Mouse (Mus musculus) ES-Bruce4 (cell line): ENCODE measurements around the gene Zfp454.

ENCODE experiments used
- CTCF ChIP-seq: IDR thresholded peaks from one replicate; pipeline ENCODE4 v1.8.1; 2011; ENCODE audit warnings: low read depth, low read length
- POLR2A ChIP-seq: IDR thresholded peaks from one replicate; pipeline ENCODE4 v1.8.1; 2011; ENCODE audit warnings: low read length; ENCODE audit not compliant: insufficient read depth

DNA sequence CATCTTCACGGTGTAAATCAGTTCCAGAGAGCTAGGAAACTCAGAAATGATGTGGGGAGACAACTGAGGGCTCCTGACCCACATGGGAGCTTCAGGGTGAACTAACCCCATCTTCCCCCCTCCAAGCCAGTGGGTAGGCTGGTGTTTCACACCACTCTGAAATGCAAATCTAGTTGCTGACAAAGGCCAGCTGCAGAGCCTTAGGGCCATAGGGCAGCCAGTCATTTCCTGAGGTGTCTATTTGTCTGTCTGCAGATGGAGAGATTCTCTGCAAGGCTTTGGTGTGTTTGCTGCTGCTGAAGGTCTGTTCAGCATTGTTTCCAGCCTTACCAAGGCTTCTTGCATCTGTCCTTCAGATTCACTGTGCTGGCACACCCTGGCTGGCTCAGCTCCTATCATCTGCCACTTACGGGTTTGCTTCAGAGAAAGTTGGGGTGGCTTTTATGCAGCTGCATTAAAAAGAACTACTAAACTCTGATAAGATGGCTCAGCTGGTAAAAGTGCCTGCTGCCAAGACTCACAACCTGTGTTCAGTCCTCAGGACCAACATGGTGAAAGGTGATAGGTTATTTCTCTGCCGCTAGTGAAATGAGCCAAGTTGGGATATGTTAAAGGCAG, 38.8 kb downstream of the Zfp454 start:
- TF ChIP-seq CTCF = no peak
- no peak for TF ChIP-seq POLR2A
